Mouse (Mus musculus) erythroblast, embryonic 14.5 days (primary cell): Measurements from ENCODE around the gene Vmn1r195.

Source experiments
- GATA1 ChIP-seq: IDR thresholded peaks from 2 replicates; pipeline ENCODE4 v1.6.1; 2012; ENCODE audit warnings: low read length, inconsistent platforms, mixed read lengths
- TAL1 ChIP-seq: IDR thresholded peaks from 3 replicates; pipeline ENCODE4 v1.6.1; 2012; ENCODE audit warnings: low read length, inconsistent platforms, mixed read lengths

GRCm38 (mm10) chr13:22271721-22272120 is 1.4 kb downstream of the Vmn1r195 start:
- TF ChIP-seq TAL1 = no peak
- no peak for TF ChIP-seq GATA1
